Mouse (Mus musculus) frontal cortex, adult 2 months (tissue): ENCODE results near the gene Nacc2. TPM values are rescaled to one million over a fixed set of nuclear protein-coding genes. Genes with fewer than 3 reads are reported as not detected.

Experiments used
- DNase-seq, 2 experiments: peaks; one replicate each; pipeline ENCODE4 v3.0.0; 2022; ENCODE audit warnings: low spot score in 1 of 2; ENCODE audit errors: extremely low spot score in 1 of 2
- polyA plus RNA-seq: library from polyadenylated mRNA; depleted of rRNA; stranded (reverse); fragments of >200 nt; gene quantifications from 2 replicates; pipeline ENCODE4 v1.2.3, GENCODE M21; 2012

The Nacc2 gene
- polyA plus RNA-seq, 1 experiment: 72.8 TPM

DNA sequence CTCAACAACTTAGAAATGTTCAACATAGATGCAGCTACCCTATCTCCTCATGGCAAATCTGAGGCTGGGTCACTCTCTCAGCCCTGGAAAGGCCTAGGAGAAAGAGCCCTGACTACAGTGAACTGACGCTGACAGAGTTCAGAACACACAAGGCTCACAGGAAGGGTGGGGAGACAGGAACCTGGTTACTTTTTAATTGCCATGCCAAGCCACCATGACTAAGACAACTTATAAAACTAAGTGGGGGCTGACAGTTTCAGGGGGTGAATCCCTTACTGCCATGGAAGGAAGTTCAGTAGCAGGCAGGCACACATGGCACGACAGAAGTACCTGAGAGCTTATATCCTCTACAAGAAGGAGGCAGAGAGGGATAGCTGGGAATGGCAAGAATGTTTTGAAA is 16.8 kb downstream of the Nacc2 start:
- DNase-seq: no peak

DNA sequence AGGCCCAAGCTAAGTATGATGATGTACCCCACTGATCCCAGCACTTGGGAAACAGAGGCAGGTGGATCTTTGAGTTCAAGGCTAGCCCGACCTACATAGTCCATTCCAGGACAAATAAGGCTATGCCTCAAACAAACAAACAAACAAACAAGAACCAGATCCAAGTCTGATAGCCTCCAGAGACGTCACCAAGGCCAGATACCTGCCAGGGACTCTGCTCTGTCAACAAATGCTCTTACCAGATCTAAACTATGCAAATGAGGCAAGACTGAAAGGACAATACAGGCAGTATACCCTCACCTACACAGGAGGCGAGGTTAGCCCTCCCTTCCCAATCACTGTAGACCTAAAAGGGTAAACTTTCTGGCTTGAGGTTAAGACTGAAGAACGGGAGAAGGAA is 22.7 kb downstream of the Nacc2 start:
- DNase-seq: no peak

DNA sequence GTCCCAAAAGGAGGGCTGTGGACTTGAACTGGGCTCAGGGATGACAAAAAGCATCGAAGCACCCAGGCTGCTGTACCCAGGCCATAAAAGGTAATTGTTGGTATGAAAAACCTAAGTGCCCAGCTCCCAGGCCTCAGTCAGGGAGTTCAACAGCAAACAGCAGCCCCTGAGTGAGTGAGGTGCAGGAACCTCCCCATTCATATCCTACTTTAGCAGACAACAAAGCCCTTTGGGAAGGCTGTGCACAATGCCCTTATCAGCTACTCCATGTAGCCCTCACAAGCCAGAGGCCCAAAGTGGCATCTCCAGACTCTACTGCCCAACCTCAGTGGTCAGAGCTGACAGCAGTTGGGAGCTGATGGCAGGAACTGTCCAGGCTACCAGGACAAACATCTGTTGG is 23.2 kb downstream of the Nacc2 start:
- DNase-seq: no peak

DNA sequence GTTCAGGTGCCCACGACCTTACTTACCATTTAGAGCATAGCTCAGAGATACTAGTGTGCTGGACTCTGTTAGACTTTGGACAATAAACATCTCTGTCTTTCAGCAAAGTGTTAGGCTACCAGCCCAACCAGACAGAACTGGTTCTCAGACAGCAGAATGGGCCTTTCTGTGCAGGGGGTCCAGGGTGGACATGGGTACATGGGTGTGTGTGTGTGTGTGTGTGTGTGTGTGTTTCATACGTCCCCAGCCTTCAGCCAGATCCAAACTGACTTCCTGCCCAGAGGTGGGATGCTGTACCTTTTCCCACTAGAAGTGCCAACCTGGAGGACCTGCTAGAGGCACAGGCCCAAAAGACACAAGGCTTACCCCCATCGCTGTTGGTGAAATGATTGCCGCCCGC is 23.8 kb downstream of the Nacc2 start:
- DNase-seq: no peak

DNA sequence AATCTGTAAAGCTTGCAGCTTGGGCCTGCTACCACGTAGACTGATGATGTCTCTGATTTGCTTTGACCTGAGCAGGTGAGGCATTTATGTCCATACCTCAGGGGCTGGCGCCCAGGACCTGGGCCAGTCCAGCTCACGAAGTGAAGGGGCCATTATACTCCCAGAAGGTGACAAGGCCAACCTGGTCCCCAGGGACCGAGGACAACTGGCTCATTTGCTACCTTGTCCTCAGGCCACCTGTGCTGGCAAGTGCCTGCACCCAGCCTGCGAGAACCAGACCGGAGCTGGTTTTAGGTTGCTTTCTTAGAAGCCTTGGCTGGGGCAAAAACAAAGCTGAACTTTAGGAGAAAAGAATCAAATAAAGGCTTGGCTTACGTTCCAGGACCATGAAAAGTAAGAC is 29.1 kb downstream of the Nacc2 start:
- DNase-seq: no peak

DNA sequence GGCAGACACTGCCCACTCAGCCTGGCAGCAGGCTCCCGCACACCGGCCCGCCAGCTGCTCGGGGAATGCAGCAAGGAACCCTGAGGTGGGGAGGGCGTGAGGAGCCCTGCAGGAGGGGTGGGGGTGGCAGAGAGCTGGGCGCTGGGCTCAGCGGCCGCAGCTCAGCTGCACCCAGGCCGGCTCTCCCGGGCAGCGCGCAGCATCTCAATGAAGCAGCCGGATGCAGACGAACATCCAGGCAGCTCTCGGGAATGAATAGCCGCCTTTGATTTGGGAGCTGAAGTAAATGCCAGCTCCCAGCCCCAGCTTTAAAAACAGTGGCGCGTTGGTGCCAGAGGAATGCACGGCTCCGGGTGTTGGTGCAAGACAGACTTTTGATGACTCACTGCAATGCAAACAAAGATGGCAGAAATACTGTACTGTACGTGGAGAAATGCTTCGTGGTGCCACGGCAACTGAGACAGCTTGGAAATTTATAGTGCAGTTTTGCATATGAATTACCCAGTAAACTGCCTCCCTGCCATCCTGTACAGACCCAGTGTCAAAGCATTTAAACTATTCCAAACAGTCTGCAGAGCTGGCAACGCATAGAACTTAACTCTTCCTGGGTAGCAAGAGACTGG is 31.1 kb downstream of the Nacc2 start:
- DNase-seq: peak; percentile 74 to 89

DNA sequence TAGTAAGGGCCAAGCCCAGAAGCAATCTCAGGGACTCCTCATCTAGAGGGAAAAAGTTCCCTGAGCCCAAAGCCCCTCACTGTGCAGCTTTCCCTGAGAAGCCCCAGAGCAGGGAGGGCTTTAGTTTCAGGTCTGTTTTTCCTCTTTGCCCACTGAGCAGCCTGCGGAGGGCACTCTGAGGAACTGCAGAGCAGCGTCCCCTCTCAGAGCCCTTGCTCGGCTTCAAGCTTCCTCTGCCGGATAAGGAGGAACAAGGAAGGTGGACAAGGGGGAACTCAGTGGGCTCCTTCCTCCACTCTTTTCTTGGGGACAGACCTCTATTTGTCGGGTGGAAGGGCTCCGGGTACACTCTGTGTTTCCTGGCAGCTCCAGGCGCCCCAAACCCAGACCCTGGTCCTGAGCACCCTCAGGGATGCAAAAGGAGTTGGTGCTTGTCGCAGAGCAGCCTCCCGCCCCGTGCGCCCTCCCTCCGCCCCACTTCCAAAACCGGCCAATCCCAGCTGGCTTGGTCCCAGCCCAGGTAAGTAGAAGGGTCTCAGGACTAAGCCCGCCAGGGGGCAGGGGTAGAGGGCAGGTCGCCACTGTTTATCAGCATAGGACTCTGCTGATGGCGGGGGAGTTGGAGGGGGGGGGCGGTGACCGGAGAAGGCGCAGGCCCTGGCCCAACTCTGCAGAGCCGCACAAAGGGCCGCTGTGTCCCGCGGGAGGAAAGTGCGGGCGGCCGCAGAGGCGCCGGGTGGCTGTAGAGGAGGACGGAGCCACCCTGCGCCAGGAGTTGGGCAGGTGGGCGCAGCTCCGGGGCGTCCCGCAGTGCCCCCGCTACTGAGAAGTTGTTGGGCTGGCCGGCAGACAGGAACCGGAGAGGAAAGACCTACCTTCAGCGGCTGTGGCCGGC is 31.9 kb downstream of the Nacc2 start:
- DNase-seq: no peak

DNA sequence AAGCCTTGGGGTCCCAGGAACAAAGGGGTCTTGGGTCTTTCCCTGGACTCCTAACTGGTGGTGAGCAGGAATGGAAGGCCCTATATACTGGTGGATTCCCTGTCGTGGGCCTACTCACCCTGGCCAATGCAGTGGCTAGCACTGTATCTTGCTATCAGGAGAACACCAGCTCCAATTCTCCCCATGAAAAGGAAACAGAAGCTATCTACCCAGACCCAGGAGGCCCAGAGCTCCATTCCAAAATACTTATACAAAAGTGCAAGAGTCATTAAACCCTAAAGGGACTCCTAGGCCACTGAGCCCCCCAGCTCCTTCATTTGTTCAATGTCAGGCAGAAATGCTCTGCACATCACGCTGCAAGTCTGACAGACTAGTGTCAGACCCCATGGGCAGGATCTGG is 34.0 kb downstream of the Nacc2 start:
- no peak for DNase-seq

DNA sequence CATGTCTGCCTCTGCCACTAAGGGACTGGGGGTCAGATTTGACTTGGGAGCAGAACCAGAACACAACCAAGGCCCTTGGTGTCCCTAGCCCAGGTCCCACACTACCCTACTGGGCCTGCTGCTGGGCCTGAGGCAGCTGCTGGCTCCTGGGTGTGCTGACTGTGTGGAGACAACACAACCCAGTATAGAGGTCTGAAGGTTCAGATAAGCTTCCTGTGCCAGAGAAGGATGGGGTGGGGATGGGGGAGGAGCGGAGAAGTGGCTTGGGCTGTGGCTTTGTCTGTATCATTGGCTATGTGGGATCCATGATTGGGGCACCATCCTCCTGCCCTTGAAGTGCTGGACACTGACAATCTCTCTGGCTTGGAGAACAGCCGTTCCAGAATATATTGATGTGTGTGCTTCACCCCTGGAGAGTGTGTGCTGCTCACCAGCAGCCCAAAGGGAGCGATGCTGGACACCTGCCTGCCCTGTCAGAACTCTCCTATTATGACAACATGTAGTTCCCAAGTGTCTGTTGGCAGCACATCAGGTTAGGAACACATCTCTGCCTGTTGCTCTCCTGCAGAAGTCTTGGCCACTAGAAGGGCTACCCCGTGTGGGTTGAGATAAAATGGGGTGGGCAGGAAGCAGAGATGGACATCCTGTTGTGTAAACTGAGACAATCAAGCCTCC is 36.0 kb downstream of the Nacc2 start:
- no peak for DNase-seq

DNA sequence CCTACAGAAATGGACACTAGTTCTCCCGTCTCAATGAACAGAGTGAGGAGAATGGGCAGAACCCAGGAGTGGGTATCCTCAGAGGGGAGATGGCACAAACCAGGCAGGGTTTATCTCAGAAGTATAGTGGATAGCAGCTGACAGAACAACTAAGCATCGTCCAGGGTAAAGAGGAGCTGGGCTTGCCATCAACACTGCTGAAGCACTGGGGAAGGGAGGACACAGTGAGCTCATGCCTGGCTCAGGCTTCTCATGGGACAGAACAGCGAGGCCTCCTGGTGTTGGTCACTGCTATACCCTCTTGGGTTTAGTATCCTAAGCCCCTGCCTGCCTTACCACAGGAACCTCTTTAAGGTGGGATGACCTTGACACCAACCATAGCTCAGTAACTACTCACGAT is 36.5 kb downstream of the Nacc2 start:
- DNase-seq: no peak

DNA sequence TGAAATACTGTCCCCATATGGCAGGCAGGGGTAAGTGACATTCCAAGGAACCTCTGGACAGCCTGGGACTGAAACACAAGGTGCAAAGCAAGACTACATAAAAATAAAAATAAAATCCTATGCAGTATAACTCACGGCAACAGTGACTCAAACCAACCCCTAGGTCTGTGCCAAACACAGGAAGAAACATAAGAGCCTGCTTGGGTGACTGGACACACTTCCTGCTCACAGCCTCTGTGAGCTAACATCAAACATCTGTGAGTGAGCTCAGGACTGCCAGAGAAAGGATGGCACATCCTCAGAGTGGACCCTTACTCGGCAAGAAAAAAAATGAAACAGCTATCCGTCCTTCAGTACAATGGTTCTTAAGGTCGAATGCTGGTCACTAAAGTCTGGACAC is 40.1 kb downstream of the Nacc2 start:
- DNase-seq: no peak

DNA sequence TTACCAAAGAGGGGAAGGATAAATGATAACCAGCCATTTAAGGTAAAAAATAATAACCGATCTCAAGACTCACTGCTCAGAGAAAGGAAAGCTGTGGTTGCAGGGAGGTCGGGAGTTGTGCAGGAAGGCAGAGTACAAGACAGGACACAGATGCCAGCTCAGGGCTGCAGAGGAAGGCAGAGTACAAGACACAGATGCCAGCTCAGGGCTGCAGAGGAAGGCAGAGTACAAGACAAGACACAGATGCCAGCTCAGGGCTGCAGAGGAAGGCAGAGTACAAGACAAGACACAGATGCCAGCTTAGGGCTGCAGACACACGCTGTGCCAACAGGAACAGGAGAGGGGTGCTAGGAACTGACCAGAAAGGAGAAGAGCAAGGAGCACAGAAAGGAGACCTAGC is 42.2 kb downstream of the Nacc2 start:
- no peak for DNase-seq

DNA sequence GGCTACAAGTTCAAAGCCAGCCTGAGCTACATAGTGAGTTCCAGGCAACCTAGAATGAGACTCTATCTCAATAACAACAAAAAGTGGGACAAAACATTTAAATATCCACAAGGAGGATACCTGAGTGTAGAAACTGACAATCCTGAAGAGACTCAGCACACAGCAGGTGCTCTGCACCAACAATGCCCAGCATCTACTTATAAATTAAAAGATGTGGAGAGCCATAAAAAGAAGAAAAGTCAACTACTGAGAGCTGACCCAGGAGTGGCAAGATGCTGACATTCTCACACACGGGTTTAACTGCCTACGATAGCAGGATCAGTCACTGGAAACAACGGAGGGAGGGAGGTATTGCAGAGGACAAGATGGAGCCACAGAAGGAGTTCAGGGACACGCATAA is 43.6 kb downstream of the Nacc2 start:
- DNase-seq: no peak

DNA sequence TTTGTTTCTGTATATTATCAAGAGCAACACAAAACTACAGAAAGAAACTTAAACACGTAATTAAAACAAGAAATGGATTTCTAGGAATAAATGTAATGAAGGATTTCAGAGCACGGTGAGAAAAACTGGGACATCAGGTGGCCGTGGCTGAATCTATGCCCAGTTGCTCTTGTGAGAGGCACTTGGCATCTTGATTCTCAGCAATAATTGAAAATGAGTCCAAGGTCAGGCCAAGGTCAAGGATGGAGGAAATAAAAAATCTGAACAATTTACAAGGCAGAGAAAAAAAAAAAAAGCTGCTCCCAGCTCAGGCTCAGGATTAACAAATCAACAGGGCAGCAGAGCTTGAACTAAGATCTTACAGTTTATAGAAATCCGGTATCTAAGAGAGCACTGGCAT is 46.0 kb downstream of the Nacc2 start:
- DNase-seq: no peak

DNA sequence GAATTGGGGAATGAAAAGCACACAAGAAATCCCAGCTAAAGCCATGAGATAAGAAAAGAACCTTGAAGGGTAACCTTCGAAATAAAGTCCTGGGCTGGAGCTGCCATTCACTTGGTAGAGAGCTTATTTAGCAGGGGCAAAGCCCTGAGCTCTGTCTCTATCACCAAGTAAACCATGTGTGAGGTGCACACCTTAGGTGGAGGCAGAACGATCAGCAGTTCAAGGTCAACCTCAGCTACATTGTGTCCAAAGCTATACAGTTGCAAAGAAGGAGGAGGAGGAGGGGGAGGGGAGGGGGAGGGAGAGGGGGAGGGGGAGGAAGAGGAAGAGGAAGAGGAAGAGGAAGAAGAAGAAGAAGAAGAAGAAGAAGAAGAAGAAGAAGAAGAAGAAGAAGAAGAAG is 46.9 kb downstream of the Nacc2 start:
- no peak for DNase-seq

DNA sequence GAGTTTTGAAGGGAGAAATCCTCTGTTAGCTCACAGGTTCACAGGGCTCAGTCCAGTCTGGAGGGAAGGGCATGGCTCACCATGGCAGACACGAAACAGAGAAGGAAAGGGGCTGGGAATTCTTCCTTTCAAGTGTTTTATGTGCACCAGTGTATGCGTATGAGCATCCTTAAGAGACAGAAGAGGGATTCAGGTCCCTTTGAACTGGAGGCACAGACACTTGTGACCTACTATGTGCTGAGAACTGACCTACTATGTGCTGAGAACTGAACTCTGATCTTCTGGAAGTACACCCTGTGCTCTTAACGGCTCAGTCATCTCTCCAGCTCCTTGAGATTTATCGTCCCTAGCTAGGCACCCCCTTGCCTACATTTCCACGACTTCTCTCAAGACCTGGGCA is 48.5 kb downstream of the Nacc2 start:
- no peak for DNase-seq

DNA sequence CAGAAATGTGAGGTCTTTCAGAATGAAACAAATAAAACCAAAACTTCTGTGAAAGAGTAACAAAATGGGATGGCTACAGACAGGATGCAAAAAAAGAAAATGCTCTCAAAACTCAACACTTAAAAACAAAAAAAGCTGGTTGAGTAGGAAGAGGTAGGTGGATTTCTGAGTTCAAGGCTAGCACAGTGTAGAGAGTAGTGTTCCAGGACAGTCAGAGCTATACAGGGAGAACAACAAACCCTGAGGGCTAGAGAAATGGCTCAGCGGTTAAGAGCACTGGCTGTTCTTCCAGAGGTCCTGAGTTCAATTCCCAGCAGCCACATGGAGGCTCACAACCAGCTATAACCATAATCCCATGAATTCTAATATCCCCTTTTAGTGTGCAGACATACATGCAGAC is 54.4 kb downstream of the Nacc2 start:
- no peak for DNase-seq

DNA sequence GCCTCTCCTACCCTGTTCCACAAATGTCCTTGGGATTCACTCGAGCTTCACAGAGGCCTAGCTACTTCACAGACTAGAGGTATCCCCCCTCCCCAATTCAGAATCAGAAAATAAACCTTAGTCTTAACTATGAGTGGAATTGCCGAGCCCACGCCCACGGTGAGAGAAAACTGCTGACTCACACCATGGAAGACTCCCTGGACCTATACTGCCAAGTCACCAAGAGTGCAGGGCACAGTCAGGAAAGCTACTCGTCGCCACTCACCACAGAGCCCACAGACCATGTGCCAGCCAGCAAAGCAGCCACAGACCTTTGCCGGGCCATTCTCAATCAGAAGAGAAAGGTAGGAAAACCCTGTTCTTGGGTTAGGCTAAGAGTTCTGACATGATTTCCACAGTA is 54.8 kb downstream of the Nacc2 start:
- DNase-seq: no peak

DNA sequence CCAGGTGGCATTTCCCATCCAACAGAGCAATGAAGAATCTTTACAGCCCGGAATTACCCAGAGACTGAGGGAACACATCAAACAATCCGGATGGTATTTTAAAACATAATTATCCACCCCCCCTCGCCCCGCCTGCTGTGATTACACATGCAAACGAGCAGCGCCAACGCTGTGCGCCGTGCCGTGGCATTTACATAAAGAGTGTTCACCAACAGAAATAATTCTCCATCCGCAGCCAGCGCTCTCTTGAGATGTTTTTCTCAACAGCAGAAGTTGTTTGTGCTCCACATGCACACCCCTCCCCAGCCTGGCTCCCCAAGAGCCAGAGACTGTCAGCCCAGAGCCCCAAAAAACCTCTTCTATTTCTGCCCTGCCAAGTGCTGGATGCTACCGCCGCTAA is 56.5 kb downstream of the Nacc2 start:
- peak; percentile 85 to 93 for DNase-seq

DNA sequence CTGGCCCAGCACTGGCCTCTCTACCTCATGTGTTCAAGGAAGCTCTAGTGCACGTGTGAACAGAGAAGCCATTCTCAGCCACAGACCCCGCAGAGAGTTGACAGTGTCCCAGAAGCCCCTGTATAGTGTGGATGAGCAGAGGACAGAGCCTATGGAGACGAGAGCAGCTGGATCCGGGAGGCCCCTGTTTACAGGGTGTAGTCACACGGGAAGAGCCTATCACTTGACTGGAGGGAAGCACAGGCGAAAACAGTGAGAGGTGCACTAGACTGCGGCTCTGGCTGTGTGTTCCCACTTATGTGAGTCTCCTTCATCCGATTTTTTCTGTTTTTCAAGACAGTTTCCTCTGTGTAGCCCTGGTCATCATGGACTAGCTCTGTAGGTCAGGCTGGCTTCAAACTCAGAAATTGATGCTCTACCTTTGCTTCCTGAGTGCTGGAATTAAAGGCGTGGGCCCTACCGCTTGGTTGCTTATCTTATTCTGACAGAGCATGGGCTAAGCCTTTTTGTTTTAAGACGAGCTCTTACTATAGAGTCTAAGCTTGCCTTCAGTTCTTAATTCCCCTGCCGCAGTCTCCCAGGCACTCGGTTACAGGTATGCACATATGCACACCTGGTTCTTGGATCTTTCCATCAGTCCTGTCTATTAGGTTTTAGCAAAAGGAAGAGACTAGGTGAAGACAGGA is 60.1 kb downstream of the Nacc2 start:
- DNase-seq: no peak

DNA sequence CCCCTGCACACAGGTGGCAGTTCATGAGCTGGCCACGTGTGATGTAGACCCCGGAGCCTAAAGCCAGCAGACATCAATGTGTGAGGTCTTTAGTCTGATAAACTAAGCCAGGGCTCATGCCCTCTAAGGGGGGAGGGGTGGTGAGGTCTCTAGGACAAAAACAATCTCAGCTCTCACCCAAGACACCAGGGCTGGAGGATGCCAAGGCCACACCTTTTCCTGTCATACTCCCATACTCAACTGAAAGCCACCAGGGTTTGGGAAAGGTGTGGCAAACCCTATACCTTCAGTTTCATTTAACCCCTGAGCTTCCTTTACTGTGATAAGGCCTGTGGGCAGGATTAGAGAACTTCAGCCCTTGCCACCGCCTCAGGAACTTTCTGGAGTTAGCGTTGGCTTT is 60.8 kb downstream of the Nacc2 start:
- no peak for DNase-seq
